9 mouse cellular contexts compared by ENCODE assay signal in the genomic region with DNA sequence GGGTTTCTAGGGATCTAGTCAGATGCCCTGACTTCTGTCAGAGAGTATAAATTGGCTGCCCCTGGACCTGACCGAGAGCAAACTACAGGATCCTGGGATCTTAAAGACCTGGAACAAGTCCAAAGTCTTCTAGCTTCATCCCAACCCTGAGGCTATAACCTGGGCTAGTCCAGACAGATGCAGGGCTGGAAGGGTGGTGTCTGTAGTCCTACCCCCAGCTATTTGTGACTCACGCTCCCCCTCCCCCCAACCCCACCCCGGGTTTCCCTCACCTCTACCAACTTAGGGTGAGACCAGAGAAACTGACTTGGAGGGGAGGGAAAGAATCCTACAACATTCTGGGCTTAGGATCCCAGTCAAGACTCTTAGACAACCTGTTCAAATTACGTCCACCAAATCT. TPM values are rescaled to one million over a fixed set of nuclear protein-coding genes. Genes with fewer than 3 reads are reported as not detected.
DNase-seq lines count a peak whose midpoint lies in the region; ATAC-seq and TF ChIP-seq lines count a peak whose summit lies in the region.
"Had no signal": no experiment of that assay in that cellular context is flagged by ENCODE, and none has a peak within 500 bp of the region (broad histone marks: within the 10 kb centered on the region; RNA-seq: fewer than 3 reads in every experiment).

No protein-coding gene starts in this region.

- H3K4me1 ChIP-seq in E14TG2a.4 (replicated peaks; ENCODE audit: low read depth, low read length) = peaks cover 91% of the 10 kb centered on the region
- peaks cover 19% of the 10 kb centered on the region for H3K4me1 ChIP-seq in limb, embryonic 13.5 days
- H3K4me1 ChIP-seq in forebrain, embryonic 16.5 days (replicated peaks; ENCODE audit: control insufficient read depth, insufficient read depth, low read length) = peaks cover 18% of the 10 kb centered on the region

- 26% methylated on average over 4 of the region's 4 CpGs for WGBS in limb, embryonic 13.5 days
- 49% methylated on average over 4 of the region's 4 CpGs for WGBS in forebrain, embryonic 16.5 days

- DNase-seq in layer of hippocampus, adult 2 months (ENCODE audit: low spot score in 2 of 2) = no peak
- no peak for DNase-seq in layer of hippocampus, postnatal 10 days (ENCODE audit: low spot score in 2 of 2)
- peak; percentile 49 for DNase-seq in R1 (ENCODE audit: low read depth, low spot score)
- DNase-seq in MN1 (ENCODE audit: low spot score) = no peak
- no peak for DNase-seq in cerebellum, adult 18-20 months
- DNase-seq: adrenal gland, postnatal 25 days had no signal

- H3K27me3 ChIP-seq in E14TG2a.4 (ENCODE audit: insufficient read depth, low read length) = peaks cover 5% of the 10 kb centered on the region
- peaks cover 13% of the 10 kb centered on the region for H3K27me3 ChIP-seq in limb, embryonic 13.5 days
- peaks cover 18% of the 10 kb centered on the region for H3K27me3 ChIP-seq in forebrain, embryonic 16.5 days (replicated peaks; ENCODE audit: control insufficient read depth, insufficient read depth, low read length)

- no peak overlapping the region for H3K9ac ChIP-seq in limb, embryonic 13.5 days
- H3K9ac ChIP-seq in forebrain, embryonic 16.5 days (replicated peaks; ENCODE audit: low read depth, low read length) = no peak overlapping the region

- no peak for ATAC-seq in limb, embryonic 13.5 days (ENCODE audit: low FRiP score, low read depth)
- ATAC-seq in forebrain, embryonic 16.5 days = no peak

- no peaks in the 10 kb centered on the region for H3K36me3 ChIP-seq in E14TG2a.4 (ENCODE audit: insufficient read depth, low read length)
- no peaks in the 10 kb centered on the region for H3K36me3 ChIP-seq in limb, embryonic 13.5 days
- no peaks in the 10 kb centered on the region for H3K36me3 ChIP-seq in forebrain, embryonic 16.5 days (ENCODE audit: control insufficient read depth, insufficient read depth)

- TF ChIP-seq CTCF in layer of hippocampus, adult 2 months (conservative IDR thresholded peaks at IDR 0.05) = no peak
- no peak for TF ChIP-seq CTCF in E14TG2a.4 (conservative IDR thresholded peaks at IDR 0.05; ENCODE audit: low read length)

- peak overlapping the region; percentile 89 for H3K4me2 ChIP-seq in limb, embryonic 13.5 days (replicated peaks)
- H3K4me2 ChIP-seq in forebrain, embryonic 16.5 days (ENCODE audit: low read length) = no peak overlapping the region

- H3K9me3 ChIP-seq in E14TG2a.4 (ENCODE audit: low read length) = no peaks in the 10 kb centered on the region
- no peaks in the 10 kb centered on the region for H3K9me3 ChIP-seq in limb, embryonic 13.5 days
- H3K9me3 ChIP-seq in forebrain, embryonic 16.5 days (ENCODE audit: control insufficient read depth, low read length) = no peaks in the 10 kb centered on the region

- H3K4me3 ChIP-seq in layer of hippocampus, adult 2 months = peak overlapping the region; percentile 89
- peak overlapping the region; percentile 88 for H3K4me3 ChIP-seq in E14TG2a.4 (replicated peaks; ENCODE audit: low read length)
- H3K4me3 ChIP-seq in limb, embryonic 13.5 days = peak overlapping the region; percentile 74
- no peak overlapping the region for H3K4me3 ChIP-seq in forebrain, embryonic 16.5 days (replicated peaks; ENCODE audit: low read length)

- H3K27ac ChIP-seq in layer of hippocampus, adult 2 months = no peak overlapping the region
- H3K27ac ChIP-seq in limb, embryonic 13.5 days = no peak overlapping the region
- no peak overlapping the region for H3K27ac ChIP-seq in forebrain, embryonic 16.5 days (ENCODE audit: low read length)

RNA-seq across cellular contexts. Expression of a gene that starts 2.0 kb away (rescaled TPM):
- total RNA-seq in layer of hippocampus, adult 2 months (2021) = 10 to 100 TPM; 11.4 to 11.5 TPM
- total RNA-seq in layer of hippocampus, postnatal 10 days (2021) = 1 to 10 TPM; 8.0 to 8.2 TPM
- 12.0 and 12.1 TPM in 2 replicates for polyA plus RNA-seq in limb, embryonic 13.5 days (2015; fragmentation: Nextera tagmentation; extraction: Ambion mirVana)
- 4.6 and 5.1 TPM in 2 replicates for polyA plus RNA-seq in forebrain, embryonic 16.5 days (2015; fragmentation: Nextera tagmentation; extraction: Ambion mirVana)

RNA-seq across cellular contexts. Expression of a gene that starts 5.1 kb away (rescaled TPM):
- 10 to 100 TPM; 22.0 to 30.6 TPM for total RNA-seq in layer of hippocampus, adult 2 months (2021)
- 10 to 100 TPM; 34.9 to 35.1 TPM for total RNA-seq in layer of hippocampus, postnatal 10 days (2021)
- polyA plus RNA-seq in limb, embryonic 13.5 days (2015; fragmentation: Nextera tagmentation; extraction: Ambion mirVana) = 44.0 and 47.9 TPM in 2 replicates
- polyA plus RNA-seq in forebrain, embryonic 16.5 days (2015; fragmentation: Nextera tagmentation; extraction: Ambion mirVana) = 37.9 and 43.6 TPM in 2 replicates

RNA-seq across cellular contexts. Expression of a gene that starts 37.8 kb away (rescaled TPM):
- 1 to 10 TPM; 2.0 to 3.0 TPM for total RNA-seq in layer of hippocampus, adult 2 months (2021)
- total RNA-seq in layer of hippocampus, postnatal 10 days (2021) = 1 to 10 TPM; 7.9 to 9.6 TPM
- polyA plus RNA-seq in limb, embryonic 13.5 days (2015; fragmentation: Nextera tagmentation; extraction: Ambion mirVana) = 132 and 134 TPM in 2 replicates
- 29.7 and 37.8 TPM in 2 replicates for polyA plus RNA-seq in forebrain, embryonic 16.5 days (2015; fragmentation: Nextera tagmentation; extraction: Ambion mirVana)

RNA-seq across cellular contexts. Expression of a gene that starts 38.6 kb away (rescaled TPM):
- under 1 TPM; 0.33 to 0.34 TPM for total RNA-seq in layer of hippocampus, adult 2 months (2021)
- total RNA-seq in layer of hippocampus, postnatal 10 days (2021) = 1 to 10 TPM in 1 of 2 experiments, under 1 TPM in 1; 0.91 to 1.1 TPM
- polyA plus RNA-seq in limb, embryonic 13.5 days (2015; fragmentation: Nextera tagmentation; extraction: Ambion mirVana) = 2.2 and 2.3 TPM in 2 replicates
- polyA plus RNA-seq in forebrain, embryonic 16.5 days (2015; fragmentation: Nextera tagmentation; extraction: Ambion mirVana) = 0.14 and 0.25 TPM in 2 replicates

RNA-seq across cellular contexts. Expression of a gene that starts 46.6 kb away (rescaled TPM):
- total RNA-seq in layer of hippocampus, adult 2 months (2021) = 100 to 1,000 TPM; 126 to 134 TPM
- 100 to 1,000 TPM; 118 to 125 TPM for total RNA-seq in layer of hippocampus, postnatal 10 days (2021)
- 83.5 and 87.5 TPM in 2 replicates for polyA plus RNA-seq in limb, embryonic 13.5 days (2015; fragmentation: Nextera tagmentation; extraction: Ambion mirVana)
- 128 and 131 TPM in 2 replicates for polyA plus RNA-seq in forebrain, embryonic 16.5 days (2015; fragmentation: Nextera tagmentation; extraction: Ambion mirVana)
